Mouse (Mus musculus): ENCODE results near the gene Rnf224. TPM values are rescaled to one million over a fixed set of nuclear protein-coding genes. Genes with fewer than 3 reads are reported as not detected.

The Rnf224 gene
- total and polyA plus RNA-seq, 2 experiments from 2014 or later: not detected

DNA sequence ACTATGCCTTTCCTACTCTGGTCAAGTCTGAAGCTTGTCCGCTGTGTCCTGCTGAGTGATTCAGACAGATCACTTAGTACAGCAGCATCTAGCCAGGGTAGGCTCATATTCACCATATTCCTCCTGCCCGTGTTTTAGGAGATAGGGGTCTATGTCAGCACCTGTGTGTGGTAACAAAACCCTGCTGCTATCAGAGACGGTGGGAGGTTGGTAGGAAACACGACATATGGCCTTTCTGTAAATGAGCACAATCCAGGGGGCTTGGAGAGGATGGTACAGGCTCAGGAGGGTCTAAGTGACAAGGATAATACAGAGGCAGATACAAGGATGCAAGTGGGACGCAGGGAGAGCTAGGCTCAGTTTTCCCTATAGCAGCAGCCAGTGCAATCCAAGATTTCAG lies 7.0 kb downstream of the Rnf224 start:
- DNase-seq (ENCODE audit: low spot score): no peak
- 0 out of 2 replicates have a peak, but pooled peaks cover 5% of the 10 kb centered on the region for H3K27me3 ChIP-seq (ENCODE audit: control insufficient read depth, insufficient read depth, low read length)

DNA sequence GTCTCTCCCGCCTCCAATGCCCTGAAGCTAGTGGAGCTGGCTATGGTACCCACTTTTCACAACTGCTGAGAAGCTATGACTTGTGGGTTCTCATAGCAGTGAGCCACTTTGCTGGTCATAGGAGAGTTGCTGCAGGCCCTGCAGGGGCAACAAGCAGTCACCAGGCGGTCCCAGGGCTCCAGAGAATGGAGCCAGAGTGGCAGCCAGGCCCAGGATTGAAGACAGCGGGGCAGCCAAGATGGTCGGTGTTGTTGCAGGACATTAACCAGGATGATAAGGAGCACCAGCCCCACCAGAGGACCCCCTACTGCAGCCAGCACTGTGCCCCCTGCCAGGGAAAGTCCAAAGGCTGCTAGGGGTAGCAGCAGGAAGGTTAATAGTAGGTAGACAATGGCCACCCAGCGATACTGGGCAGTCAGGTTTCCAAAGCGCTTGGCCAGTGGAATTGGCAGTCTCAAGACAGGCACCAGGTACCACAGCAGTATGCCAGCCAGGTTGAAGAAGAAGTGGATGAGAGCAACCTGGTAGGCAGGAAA lies 7.5 kb downstream of the Rnf224 start:
- Histone ChIP-seq H3K9ac (replicated peaks; ENCODE audit: low read depth, low read length) (no peak overlapping the region), H3K36me3 (replicated peaks; ENCODE audit: control insufficient read depth, insufficient read depth, low read length) (no peaks in the 10 kb centered on the region), H3K27me3 (ENCODE audit: control insufficient read depth, insufficient read depth, low read length) (0 out of 2 replicates have a peak, but pooled peaks cover 5% of the 10 kb centered on the region), H3K4me1 (ENCODE audit: control insufficient read depth, insufficient read depth) (peaks cover 15% of the 10 kb centered on the region), H3K27ac (ENCODE audit: low read depth) (peak overlapping the region; percentile 85; the same call in 1 of the 2 replicates), H3K9me3 (replicated peaks; ENCODE audit: control insufficient read depth, low read length) (no peaks in the 10 kb centered on the region), H3K4me3 (ENCODE audit: low read depth, low read length) (no peak overlapping the region; the same call in 1 of the 2 replicates), H3K4me2 (ENCODE audit: low read depth, low read length) (no peak overlapping the region; the same call in 1 of the 2 replicates)
- DNase-seq (ENCODE audit: low spot score) (no peak), ATAC-seq (ENCODE audit: insufficient read depth, low read depth) (no peak)
- TF ChIP-seq CTCF (IDR thresholded peaks at IDR 0.05; ENCODE audit: low read depth) (no peak), EP300 (IDR thresholded peaks at IDR 0.05; ENCODE audit: low read depth) (no peak)
- 65% methylated on average over 6 of the region's 6 CpGs for WGBS

More for the DNA sequence above, 7.0 kb downstream of the Rnf224 start:
- Histone ChIP-seq H3K9ac (replicated peaks; ENCODE audit: low read depth, low read length) (no peak overlapping the region), H3K9me3 (replicated peaks; ENCODE audit: control insufficient read depth, low read length) (no peaks in the 10 kb centered on the region), H3K36me3 (replicated peaks; ENCODE audit: control insufficient read depth, insufficient read depth, low read length) (no peaks in the 10 kb centered on the region), H3K4me2 (ENCODE audit: low read depth, low read length) (no peak overlapping the region), H3K27ac (ENCODE audit: low read depth) (no peak overlapping the region), H3K4me1 (ENCODE audit: control insufficient read depth, insufficient read depth) (peaks cover 15% of the 10 kb centered on the region), H3K4me3 (ENCODE audit: low read depth, low read length) (no peak overlapping the region)
- TF ChIP-seq CTCF (IDR thresholded peaks at IDR 0.05; ENCODE audit: low read depth) (no peak), EP300 (IDR thresholded peaks at IDR 0.05; ENCODE audit: low read depth) (no peak)
- 60% methylated on average over 5 of the region's 5 CpGs for WGBS
- ATAC-seq (ENCODE audit: insufficient read depth, low read depth): no peak

DNA sequence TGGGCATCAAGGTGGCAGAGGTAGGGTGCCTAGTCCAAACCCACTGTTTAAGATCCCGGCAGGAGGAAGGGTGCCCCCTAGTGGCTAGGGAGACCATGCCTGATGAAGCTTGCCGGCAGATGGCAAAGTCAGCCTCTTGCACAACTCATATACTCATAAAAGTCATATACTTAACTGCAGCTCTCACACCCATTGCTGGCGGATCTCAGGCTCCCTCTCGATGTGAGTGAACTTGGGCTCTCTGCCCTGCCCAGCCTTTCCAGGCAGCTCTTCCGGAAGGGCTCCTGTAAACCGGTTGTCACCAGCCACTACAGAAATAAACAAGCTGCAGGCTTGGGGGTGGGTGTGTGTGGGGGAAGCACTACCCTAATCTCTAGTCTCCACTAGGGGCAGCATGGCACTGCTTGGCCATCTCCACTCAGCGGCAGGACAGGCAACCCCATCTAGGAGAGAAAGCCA lies 8.1 kb downstream of the Rnf224 start:
- H3K27ac ChIP-seq (ENCODE audit: low read depth): peak overlapping the region; percentile 85
- H3K9me3 ChIP-seq (replicated peaks; ENCODE audit: control insufficient read depth, low read length): no peaks in the 10 kb centered on the region
- H3K9ac ChIP-seq (replicated peaks; ENCODE audit: low read depth, low read length): peak overlapping the region; percentile 4; the same call in 1 of the 2 replicates
- peaks cover 17% of the 10 kb centered on the region for H3K4me1 ChIP-seq (ENCODE audit: control insufficient read depth, insufficient read depth)
- H3K27me3 ChIP-seq (ENCODE audit: control insufficient read depth, insufficient read depth, low read length): 0 out of 2 replicates have a peak, but pooled peaks cover 5% of the 10 kb centered on the region
- WGBS: 1% methylated on average over 7 of the region's 7 CpGs
- ATAC-seq (ENCODE audit: insufficient read depth, low read depth) (peak; percentile 31), DNase-seq (ENCODE audit: low spot score) (peak; percentile 93)
- TF ChIP-seq EP300 (IDR thresholded peaks at IDR 0.05; ENCODE audit: low read depth) (peak; percentile 65; the same call in 1 of the 2 replicates), CTCF (IDR thresholded peaks at IDR 0.05; ENCODE audit: low read depth) (peak; percentile 85)
- peak overlapping the region; percentile 53 for H3K4me2 ChIP-seq (ENCODE audit: low read depth, low read length)
- peak overlapping the region; percentile 27 for H3K4me3 ChIP-seq (ENCODE audit: low read depth, low read length)
- H3K36me3 ChIP-seq (replicated peaks; ENCODE audit: control insufficient read depth, insufficient read depth, low read length): no peaks in the 10 kb centered on the region

DNA sequence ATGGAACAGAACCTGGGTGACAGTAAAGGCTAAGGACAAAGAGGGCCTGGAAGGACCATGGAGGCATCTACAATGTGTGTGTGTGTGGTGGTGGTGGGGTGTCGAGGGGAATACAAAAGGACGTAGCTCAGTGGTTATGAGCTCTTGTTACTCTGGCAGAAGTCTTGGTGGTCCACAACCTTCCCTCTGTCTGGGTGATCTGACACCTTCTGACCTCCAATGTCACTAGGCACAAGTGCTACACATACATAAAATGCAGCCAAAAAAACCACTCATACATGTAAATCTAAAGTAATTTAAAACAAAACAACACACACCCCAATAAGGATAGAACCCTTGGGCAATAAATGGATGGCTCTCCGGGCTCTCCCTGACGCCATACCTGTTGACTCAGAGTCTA lies 9.2 kb downstream of the Rnf224 start:
- ATAC-seq (ENCODE audit: insufficient read depth, low read depth): no peak

GRCm38 (mm10) chr2:25226864-25227263 lies 9.7 kb downstream of the Rnf224 start:
- Histone ChIP-seq H3K36me3 (replicated peaks; ENCODE audit: control insufficient read depth, insufficient read depth, low read length) (peaks cover 1% of the 10 kb centered on the region), H3K9me3 (replicated peaks; ENCODE audit: control insufficient read depth, low read length) (no peaks in the 10 kb centered on the region), H3K4me2 (ENCODE audit: low read depth, low read length) (no peak overlapping the region), H3K27ac (ENCODE audit: low read depth) (no peak overlapping the region), H3K4me1 (ENCODE audit: control insufficient read depth, insufficient read depth) (peaks cover 22% of the 10 kb centered on the region), H3K4me3 (ENCODE audit: low read depth, low read length) (no peak overlapping the region), H3K9ac (replicated peaks; ENCODE audit: low read depth, low read length) (no peak overlapping the region), H3K27me3 (ENCODE audit: control insufficient read depth, insufficient read depth, low read length) (0 out of 2 replicates have a peak, but pooled peaks cover 5% of the 10 kb centered on the region)
- 86% methylated on average over 5 of the region's 5 CpGs for WGBS
- TF ChIP-seq EP300 (IDR thresholded peaks at IDR 0.05; ENCODE audit: low read depth): no peak
- no peak for ATAC-seq (ENCODE audit: insufficient read depth, low read depth)
- DNase-seq (ENCODE audit: low spot score): no peak

More for the DNA sequence above, 9.2 kb downstream of the Rnf224 start:
- no peak for TF ChIP-seq CTCF (IDR thresholded peaks at IDR 0.05; ENCODE audit: low read depth)
- no peak for TF ChIP-seq EP300 (IDR thresholded peaks at IDR 0.05; ENCODE audit: low read depth)
- Histone ChIP-seq H3K4me3 (ENCODE audit: low read depth, low read length) (no peak overlapping the region), H3K9me3 (replicated peaks; ENCODE audit: control insufficient read depth, low read length) (no peaks in the 10 kb centered on the region), H3K9ac (replicated peaks; ENCODE audit: low read depth, low read length) (no peak overlapping the region), H3K27ac (ENCODE audit: low read depth) (no peak overlapping the region), H3K4me2 (ENCODE audit: low read depth, low read length) (no peak overlapping the region), H3K4me1 (ENCODE audit: control insufficient read depth, insufficient read depth) (peaks cover 22% of the 10 kb centered on the region), H3K27me3 (ENCODE audit: control insufficient read depth, insufficient read depth, low read length) (0 out of 2 replicates have a peak, but pooled peaks cover 5% of the 10 kb centered on the region), H3K36me3 (replicated peaks; ENCODE audit: control insufficient read depth, insufficient read depth, low read length) (no peaks in the 10 kb centered on the region)
- DNase-seq (ENCODE audit: low spot score): no peak
- WGBS: 82% methylated on average over 4 of the region's 4 CpGs

Measured in heart, postnatal 0 days (tissue).